Mouse (Mus musculus): Measurements from ENCODE around the gene Ercc6. TPM values are rescaled to one million over a fixed set of nuclear protein-coding genes. Genes with fewer than 3 reads are reported as not detected.

Gene Ercc6
- polyA plus RNA-seq, 1 experiment from 2014 or later, result 16.8 TPM

- ATAC-seq (ENCODE audit: low read depth), result no peak
- Histone ChIP-seq H3K36me3 (ENCODE audit: control insufficient read depth, insufficient read depth, low read length) (no peaks in the 10 kb centered on the region), H3K27ac (ENCODE audit: low read length) (no peak overlapping the region), H3K4me2 (ENCODE audit: low read depth, low read length) (peak overlapping the region; percentile 36), H3K4me3 (ENCODE audit: low read length) (peak overlapping the region; percentile 23; the same call in 1 of the 2 replicates), H3K27me3 (ENCODE audit: control insufficient read depth, insufficient read depth, low read depth, low read length) (peaks cover 4% of the 10 kb centered on the region; the same call in 1 of the 2 replicates), H3K9me3 (ENCODE audit: control insufficient read depth, low read length) (no peaks in the 10 kb centered on the region), H3K9ac (ENCODE audit: low read length) (peak overlapping the region; percentile 24; the same call in 1 of the 2 replicates), H3K4me1 (replicated peaks; ENCODE audit: control insufficient read depth, insufficient read depth, low read length) (no peaks in the 10 kb centered on the region)
- WGBS, result 11% methylated on average over 13 of the region's 13 CpGs
These were observed 20.8 kb upstream of the Ercc6 start for GRCm38 (mm10) chr14:32492521-32492920.

GRCm38 (mm10) chr14:32496115-32496850 is 17.0 kb upstream of the Ercc6 start:
- 67% methylated on average over 8 of the region's 8 CpGs for WGBS
- Histone ChIP-seq H3K36me3 (ENCODE audit: control insufficient read depth, insufficient read depth, low read length) (no peaks in the 10 kb centered on the region), H3K27me3 (ENCODE audit: control insufficient read depth, insufficient read depth, low read depth, low read length) (peaks cover 4% of the 10 kb centered on the region; the same call in 1 of the 2 replicates), H3K4me1 (replicated peaks; ENCODE audit: control insufficient read depth, insufficient read depth, low read length) (no peaks in the 10 kb centered on the region), H3K4me3 (ENCODE audit: low read length) (no peak overlapping the region), H3K4me2 (ENCODE audit: low read depth, low read length) (no peak overlapping the region), H3K27ac (ENCODE audit: low read length) (no peak overlapping the region), H3K9ac (ENCODE audit: low read length) (no peak overlapping the region), H3K9me3 (ENCODE audit: control insufficient read depth, low read length) (no peaks in the 10 kb centered on the region)
- ATAC-seq (ENCODE audit: low read depth), result no peak

- H3K9me3 ChIP-seq (ENCODE audit: control insufficient read depth, low read length), result no peaks in the 10 kb centered on the region
- no peak overlapping the region for H3K4me2 ChIP-seq (ENCODE audit: low read depth, low read length)
- no peaks in the 10 kb centered on the region for H3K4me1 ChIP-seq (replicated peaks; ENCODE audit: control insufficient read depth, insufficient read depth, low read length)
- no peak overlapping the region for H3K9ac ChIP-seq (ENCODE audit: low read length)
- H3K4me3 ChIP-seq (ENCODE audit: low read length), result no peak overlapping the region
- H3K36me3 ChIP-seq (ENCODE audit: control insufficient read depth, insufficient read depth, low read length), result no peaks in the 10 kb centered on the region
- no peaks in the 10 kb centered on the region for H3K27me3 ChIP-seq (ENCODE audit: control insufficient read depth, insufficient read depth, low read depth, low read length)
- 65% methylated on average over 2 of the region's 2 CpGs for WGBS
- no peak for ATAC-seq (ENCODE audit: low read depth)
- H3K27ac ChIP-seq (ENCODE audit: low read length), result no peak overlapping the region
These were observed 12.0 kb upstream of the Ercc6 start for GRCm38 (mm10) chr14:32501303-32501702.

DNA sequence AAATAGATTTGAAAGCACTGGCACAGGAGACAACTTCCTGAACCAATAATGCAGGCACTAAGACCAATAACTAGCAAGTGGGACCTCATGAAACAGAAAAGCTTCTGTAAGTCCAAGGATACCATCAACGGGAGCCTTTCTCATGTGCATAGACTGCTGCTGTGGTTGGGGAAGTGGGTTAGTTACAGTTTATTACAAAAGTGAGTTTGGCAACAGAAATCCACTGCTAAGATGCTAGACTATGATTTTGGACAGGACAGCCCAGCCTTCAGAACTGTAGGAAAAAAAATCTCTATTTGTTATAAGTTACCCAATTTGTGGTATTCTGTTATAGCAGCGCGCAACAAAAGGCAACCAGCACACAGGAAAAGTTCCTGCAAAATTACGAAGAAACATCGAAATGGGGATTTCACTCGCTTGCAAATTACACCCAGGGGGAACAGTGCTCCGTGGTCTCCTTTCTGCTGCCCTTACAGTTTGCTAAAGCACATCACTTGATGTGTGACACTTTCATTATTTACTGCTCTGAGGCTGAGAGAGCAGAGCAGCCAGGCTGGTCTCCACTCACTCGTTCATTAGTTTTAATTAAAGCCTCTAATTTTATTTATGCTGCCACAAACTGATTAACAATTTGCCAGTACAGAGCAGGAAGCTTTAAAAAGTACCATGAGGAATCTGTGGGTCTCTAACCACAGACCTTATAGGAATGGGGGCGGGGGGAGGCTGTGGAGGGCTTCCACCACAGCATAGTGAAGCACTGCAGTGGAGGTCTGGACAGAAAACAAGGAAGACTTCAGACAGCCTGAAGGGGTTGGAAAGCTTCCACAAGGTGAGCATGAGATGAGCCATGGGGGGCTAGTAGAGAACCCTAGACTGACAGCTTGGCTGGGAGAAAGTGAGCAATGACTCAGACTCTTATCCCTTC is 10.3 kb upstream of the Ercc6 start:
- Histone ChIP-seq H3K36me3 (ENCODE audit: control insufficient read depth, insufficient read depth, low read length) (no peaks in the 10 kb centered on the region), H3K4me2 (ENCODE audit: low read depth, low read length) (no peak overlapping the region), H3K9ac (ENCODE audit: low read length) (no peak overlapping the region), H3K27ac (ENCODE audit: low read length) (no peak overlapping the region), H3K4me3 (ENCODE audit: low read length) (no peak overlapping the region), H3K27me3 (ENCODE audit: control insufficient read depth, insufficient read depth, low read depth, low read length) (no peaks in the 10 kb centered on the region), H3K9me3 (ENCODE audit: control insufficient read depth, low read length) (no peaks in the 10 kb centered on the region), H3K4me1 (replicated peaks; ENCODE audit: control insufficient read depth, insufficient read depth, low read length) (no peaks in the 10 kb centered on the region)
- WGBS, result 76% methylated on average over 9 of the region's 9 CpGs
- ATAC-seq (ENCODE audit: low read depth), result no peak

DNA sequence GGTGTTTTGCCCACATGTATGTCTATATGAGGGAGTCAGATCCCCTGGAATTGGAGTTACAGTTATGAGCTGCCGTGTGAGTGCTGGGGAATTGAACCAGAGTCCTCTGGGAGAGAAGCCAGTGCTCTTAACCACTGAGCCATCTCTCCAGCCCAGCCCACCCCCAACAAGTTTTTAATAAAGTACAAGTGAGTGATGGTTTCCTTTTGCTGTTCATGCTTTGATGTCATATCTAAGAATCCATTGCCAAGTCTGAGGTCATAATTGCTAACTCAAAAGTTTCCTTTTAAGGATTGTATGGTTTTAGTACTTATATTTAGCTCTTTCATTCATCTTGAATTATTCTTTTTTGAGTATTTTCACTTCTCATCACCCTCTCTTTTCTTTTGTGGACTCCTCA is 9.4 kb upstream of the Ercc6 start:
- no peak for ATAC-seq (ENCODE audit: low read depth)
- H3K9ac ChIP-seq (ENCODE audit: low read length), result no peak overlapping the region
- H3K27ac ChIP-seq (ENCODE audit: low read length), result no peak overlapping the region
- no peak overlapping the region for H3K4me2 ChIP-seq (ENCODE audit: low read depth, low read length)
- 0 out of 2 replicates have a peak, but pooled peaks cover 2% of the 10 kb centered on the region for H3K4me1 ChIP-seq (replicated peaks; ENCODE audit: control insufficient read depth, insufficient read depth, low read length)
- no peaks in the 10 kb centered on the region for H3K27me3 ChIP-seq (ENCODE audit: control insufficient read depth, insufficient read depth, low read depth, low read length)
- H3K4me3 ChIP-seq (ENCODE audit: low read length), result no peak overlapping the region
- no peaks in the 10 kb centered on the region for H3K9me3 ChIP-seq (ENCODE audit: control insufficient read depth, low read length)
- no peaks in the 10 kb centered on the region for H3K36me3 ChIP-seq (ENCODE audit: control insufficient read depth, insufficient read depth, low read length)
- WGBS, result 52% methylated on average over 1 of the region's 1 CpGs

GRCm38 (mm10) chr14:32506329-32506728 is 7.0 kb upstream of the Ercc6 start:
- 0 out of 2 replicates have a peak, but pooled peaks cover 2% of the 10 kb centered on the region for H3K4me1 ChIP-seq (replicated peaks; ENCODE audit: control insufficient read depth, insufficient read depth, low read length)
- WGBS, result 82% methylated on average over 10 of the region's 10 CpGs
- no peak for ATAC-seq (ENCODE audit: low read depth)

GRCm38 (mm10) chr14:32507216-32507615 is 6.1 kb upstream of the Ercc6 start:
- WGBS, result 77% methylated on average over 4 of the region's 4 CpGs
- no peaks in the 10 kb centered on the region for H3K36me3 ChIP-seq (ENCODE audit: control insufficient read depth, insufficient read depth, low read length)
- H3K27ac ChIP-seq (ENCODE audit: low read length), result no peak overlapping the region
- no peak for ATAC-seq (ENCODE audit: low read depth)
- no peak overlapping the region for H3K9ac ChIP-seq (ENCODE audit: low read length)
- H3K4me2 ChIP-seq (ENCODE audit: low read depth, low read length), result no peak overlapping the region
- no peaks in the 10 kb centered on the region for H3K9me3 ChIP-seq (ENCODE audit: control insufficient read depth, low read length)
- H3K4me3 ChIP-seq (ENCODE audit: low read length), result no peak overlapping the region
- 0 out of 2 replicates have a peak, but pooled peaks cover 2% of the 10 kb centered on the region for H3K4me1 ChIP-seq (replicated peaks; ENCODE audit: control insufficient read depth, insufficient read depth, low read length)
- no peaks in the 10 kb centered on the region for H3K27me3 ChIP-seq (ENCODE audit: control insufficient read depth, insufficient read depth, low read depth, low read length)

More at GRCm38 (mm10) chr14:32506329-32506728, 7.0 kb upstream of the Ercc6 start:
- H3K27me3 ChIP-seq (ENCODE audit: control insufficient read depth, insufficient read depth, low read depth, low read length), result no peaks in the 10 kb centered on the region
- H3K27ac ChIP-seq (ENCODE audit: low read length), result no peak overlapping the region
- H3K9ac ChIP-seq (ENCODE audit: low read length), result no peak overlapping the region
- H3K4me3 ChIP-seq (ENCODE audit: low read length), result no peak overlapping the region
- no peaks in the 10 kb centered on the region for H3K9me3 ChIP-seq (ENCODE audit: control insufficient read depth, low read length)
- H3K4me2 ChIP-seq (ENCODE audit: low read depth, low read length), result no peak overlapping the region
- H3K36me3 ChIP-seq (ENCODE audit: control insufficient read depth, insufficient read depth, low read length), result no peaks in the 10 kb centered on the region

DNA sequence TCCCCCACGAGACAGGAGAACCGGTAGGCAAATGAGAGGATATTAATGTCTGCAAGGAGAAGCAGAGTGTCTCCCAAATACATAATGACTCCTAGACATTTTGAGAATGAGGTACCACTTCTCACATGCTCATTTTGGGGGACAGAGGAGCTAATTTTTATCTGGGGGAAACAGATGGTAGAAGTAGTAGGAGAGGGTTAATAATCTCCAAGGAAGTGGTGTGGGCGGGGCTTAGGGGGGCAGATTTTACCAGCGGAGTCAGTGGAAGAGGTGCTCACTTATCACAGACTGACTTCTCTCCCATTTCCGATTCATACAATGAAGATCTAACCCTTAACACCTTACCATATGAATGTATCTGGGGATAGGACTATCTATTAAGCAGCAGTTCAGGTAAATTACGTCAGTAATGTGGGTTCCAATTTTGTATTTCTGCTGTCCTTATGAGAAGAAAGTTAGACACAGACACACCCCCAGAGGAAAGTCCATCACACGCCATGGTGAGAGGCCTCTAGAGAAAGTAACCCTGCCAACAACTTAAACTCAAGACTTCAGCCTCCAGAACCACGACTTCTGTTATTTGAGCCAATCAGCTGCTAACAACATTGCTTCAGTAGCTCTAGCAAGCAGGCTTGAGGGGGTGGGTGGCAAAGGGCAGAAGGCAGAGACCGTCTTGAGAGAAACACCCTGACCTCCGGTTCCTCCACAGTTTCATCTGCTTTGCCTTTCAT is 5.1 kb upstream of the Ercc6 start:
- Histone ChIP-seq H3K4me2 (ENCODE audit: low read depth, low read length) (no peak overlapping the region), H3K4me3 (ENCODE audit: low read length) (no peak overlapping the region), H3K9me3 (ENCODE audit: control insufficient read depth, low read length) (no peaks in the 10 kb centered on the region), H3K36me3 (ENCODE audit: control insufficient read depth, insufficient read depth, low read length) (no peaks in the 10 kb centered on the region), H3K4me1 (replicated peaks; ENCODE audit: control insufficient read depth, insufficient read depth, low read length) (peaks cover 5% of the 10 kb centered on the region), H3K9ac (ENCODE audit: low read length) (no peak overlapping the region), H3K27ac (ENCODE audit: low read length) (no peak overlapping the region), H3K27me3 (ENCODE audit: control insufficient read depth, insufficient read depth, low read depth, low read length) (no peaks in the 10 kb centered on the region)
- ATAC-seq (ENCODE audit: low read depth), result no peak
- 39% methylated on average over 10 of the region's 10 CpGs for WGBS
